Mouse (Mus musculus): ENCODE measurements around the gene Hist1h2ad.
A peak's percentile ranks its signal among the peaks of the same experiment; 100 is the strongest.
"Not testable (repeated sequence)": the region's sequence is repeated elsewhere in the genome, so short reads cannot be mapped to it uniquely, and the experiment has no call there.

Gene Hist1h2ad

GRCm38 (mm10) chr13:23570261-23571021, 3.7 kb upstream of the Hist1h2ad start:
- DNase-seq: not testable (repeated sequence)

DNA sequence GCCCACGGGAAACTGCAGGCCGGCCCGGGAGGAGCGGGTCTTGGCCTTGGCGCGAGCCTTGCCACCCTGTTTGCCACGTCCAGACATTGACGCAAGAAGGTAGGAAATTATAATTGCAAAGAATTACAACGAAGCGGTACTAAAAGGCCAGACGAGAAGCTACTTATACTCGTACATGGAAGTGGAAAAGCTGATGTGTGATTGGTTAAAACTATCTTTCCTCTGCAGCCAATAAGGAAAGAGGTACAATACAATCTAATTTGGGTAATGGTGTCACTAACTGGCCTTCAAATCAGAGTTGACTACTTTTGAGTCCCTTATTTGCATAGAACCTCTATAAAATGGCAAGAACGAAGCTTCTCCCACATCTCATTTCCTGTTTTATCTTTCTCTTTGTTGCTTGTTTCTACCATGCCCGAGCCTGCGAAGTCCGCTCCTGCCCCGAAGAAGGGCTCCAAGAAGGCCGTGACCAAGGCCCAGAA, 3.1 kb upstream of the Hist1h2ad start, which contains the start of the genes Hist1h2ae and Hist1h2bg:
Gene Hist1h2ae, minus strand, starts transcription at position 199 of the 482 bp plus-strand sequence.
Gene Hist1h2bg, plus strand, starts transcription at position 375 of the 482 bp plus-strand sequence.
- DNase-seq: peak; percentile 63 to 78

GRCm38 (mm10) chr13:23571504-23572217, 2.5 kb upstream of the Hist1h2ad start:
- not testable (repeated sequence) for DNase-seq

- DNase-seq: no peak
These were observed 1.8 kb upstream of the Hist1h2ad start for GRCm38 (mm10) chr13:23572218-23573033.

- DNase-seq: peak in 1 of 2 experiments; percentile 29
These were observed 915 bp upstream of the Hist1h2ad start for GRCm38 (mm10) chr13:23573034-23573897.

DNA sequence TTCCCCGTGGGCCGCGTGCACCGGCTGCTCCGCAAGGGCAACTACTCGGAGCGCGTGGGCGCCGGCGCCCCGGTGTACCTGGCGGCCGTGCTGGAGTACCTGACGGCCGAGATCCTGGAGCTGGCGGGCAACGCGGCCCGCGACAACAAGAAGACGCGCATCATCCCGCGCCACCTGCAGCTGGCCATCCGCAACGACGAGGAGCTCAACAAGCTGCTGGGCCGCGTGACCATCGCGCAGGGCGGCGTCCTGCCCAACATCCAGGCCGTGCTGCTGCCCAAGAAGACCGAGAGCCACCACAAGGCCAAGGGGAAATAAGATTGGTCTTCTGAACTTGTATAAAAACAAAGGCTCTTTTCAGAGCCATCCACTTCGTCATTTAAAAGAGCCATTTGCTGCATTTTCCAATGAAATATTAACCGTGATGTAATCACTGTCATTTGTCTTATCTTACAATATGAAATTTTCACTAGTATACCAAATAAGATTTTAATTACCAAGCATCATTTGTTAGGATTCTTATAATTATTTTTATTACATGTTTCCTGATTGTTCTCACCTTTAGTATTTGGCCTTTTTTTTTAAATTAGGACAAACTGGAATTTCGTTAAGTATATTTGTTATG, 477 bp downstream of the Hist1h2ad start:
- not testable (repeated sequence) for DNase-seq

DNA sequence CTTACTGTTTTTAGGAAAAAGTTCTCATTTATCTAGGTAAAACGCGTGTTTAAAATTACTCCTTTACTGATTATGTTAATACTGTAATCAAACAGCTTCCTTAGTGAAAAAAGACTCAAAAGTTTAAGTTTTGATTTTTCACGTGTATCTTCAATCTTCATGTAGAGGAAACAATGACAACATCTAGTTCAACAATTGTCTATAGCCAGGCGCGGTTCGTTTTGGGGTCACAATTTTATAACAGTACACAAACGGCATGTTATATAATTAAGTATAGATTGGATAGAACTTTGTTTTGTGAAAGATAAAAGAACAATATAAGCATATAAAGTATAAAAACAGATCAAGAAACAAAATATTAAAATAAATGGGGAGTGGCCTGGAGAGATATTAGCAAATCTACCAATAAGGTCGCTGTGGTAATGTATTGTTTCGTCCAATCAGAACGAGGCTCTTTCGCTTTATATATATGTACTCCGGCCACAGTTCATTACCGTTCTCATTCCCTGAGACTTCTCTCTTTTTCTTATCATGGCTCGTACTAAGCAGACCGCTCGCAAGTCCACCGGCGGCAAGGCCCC, 1.2 kb downstream of the Hist1h2ad start, which contains the start of gene Hist1h3d:
Gene Hist1h3d, plus strand, starts transcription at position 493 of the 581 bp plus-strand sequence.
- DNase-seq: peak in 1 of 2 experiments; percentile 32

DNA sequence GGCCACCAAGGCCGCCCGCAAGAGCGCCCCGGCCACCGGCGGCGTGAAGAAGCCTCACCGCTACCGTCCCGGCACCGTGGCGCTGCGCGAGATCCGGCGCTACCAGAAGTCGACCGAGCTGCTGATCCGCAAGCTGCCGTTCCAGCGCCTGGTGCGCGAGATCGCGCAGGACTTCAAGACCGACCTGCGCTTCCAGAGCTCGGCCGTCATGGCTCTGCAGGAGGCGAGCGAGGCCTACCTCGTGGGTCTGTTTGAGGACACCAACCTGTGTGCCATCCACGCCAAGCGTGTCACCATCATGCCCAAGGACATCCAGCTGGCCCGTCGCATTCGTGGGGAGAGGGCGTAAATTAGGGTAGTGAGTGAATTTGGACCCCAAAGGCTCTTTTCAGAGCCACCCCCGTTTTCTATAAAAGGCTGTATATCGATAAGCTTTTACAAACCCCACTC, 1.7 kb downstream of the Hist1h2ad start:
- peak in 1 of 2 experiments; percentile 32 for DNase-seq

DNA sequence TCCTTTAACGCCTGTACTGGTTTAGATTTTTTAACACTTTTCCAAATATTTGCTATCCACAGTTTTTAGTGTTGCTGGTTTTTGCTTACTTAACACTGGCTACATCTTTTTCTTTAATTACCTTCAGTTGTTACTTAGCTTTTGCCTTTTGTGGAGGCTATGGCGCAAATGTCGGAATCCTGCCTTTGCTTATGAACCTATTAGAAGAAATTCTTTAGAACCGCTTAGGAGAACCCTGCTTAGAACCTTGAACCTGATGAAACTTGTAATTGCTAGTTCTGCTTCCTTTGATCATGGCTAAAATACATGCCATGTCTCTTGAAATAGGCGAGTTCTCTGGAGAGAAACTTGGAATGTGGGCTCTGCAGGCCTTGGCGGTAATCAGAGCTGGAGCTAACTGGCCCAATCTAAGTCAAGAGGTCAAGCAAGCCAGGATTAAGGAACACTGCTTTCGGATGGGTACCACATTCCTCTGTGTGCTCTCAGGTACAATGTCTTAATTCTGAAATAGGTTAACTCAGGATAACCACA, 2.2 kb downstream of the Hist1h2ad start:
- DNase-seq: no peak

- no peak for DNase-seq
These were observed 2.9 kb downstream of the Hist1h2ad start for GRCm38 (mm10) chr13:23576906-23577639.

GRCm38 (mm10) chr13:23577835-23578234, 3.7 kb downstream of the Hist1h2ad start:
- DNase-seq: no peak

GRCm38 (mm10) chr13:23581408-23582218, 7.4 kb downstream of the Hist1h2ad start, which contains the start of gene Hist1h4d:
TSS of gene Hist1h4d (plus strand) at chr13:23581598.
- DNase-seq: peak; percentile 89 to 97

DNA sequence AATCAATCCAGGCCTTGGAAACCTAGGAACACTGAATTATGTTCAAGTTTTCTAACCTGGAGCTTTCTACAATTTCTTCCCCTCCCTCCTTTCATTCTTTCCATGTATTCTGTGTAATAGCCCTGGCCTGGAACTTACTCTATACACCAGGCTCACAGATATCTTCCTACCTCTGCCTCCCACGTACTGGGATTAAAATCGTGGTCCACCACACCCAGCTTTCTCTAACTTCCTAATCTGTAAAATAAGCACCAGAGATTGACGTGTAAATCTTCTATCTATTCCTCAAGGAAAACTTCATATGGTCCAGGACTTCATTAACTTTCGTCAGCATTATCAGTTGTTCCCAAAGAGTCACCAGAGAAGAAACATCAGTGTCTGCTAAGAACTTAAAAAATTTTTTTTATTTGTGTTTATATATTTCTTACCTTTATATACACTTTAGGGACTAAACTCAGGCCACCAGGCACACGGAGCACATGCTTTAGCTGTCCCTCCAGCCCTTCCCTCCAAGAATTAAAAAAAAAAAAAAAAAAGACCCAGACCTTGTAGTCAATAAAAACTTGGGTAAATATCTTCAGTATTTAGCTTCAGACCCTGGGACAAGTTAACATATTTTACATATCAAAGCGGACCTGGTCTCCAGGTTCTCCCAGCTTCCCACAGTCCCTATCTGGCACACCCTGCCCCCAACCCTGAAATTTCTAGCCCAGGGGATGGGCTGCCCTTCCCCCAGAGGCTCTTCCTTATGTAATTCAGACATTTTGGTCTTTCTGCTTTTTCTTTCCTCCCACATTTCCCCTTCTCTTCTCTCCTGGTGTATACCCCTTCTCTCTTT, 8.3 kb downstream of the Hist1h2ad start:
- no peak for DNase-seq

- DNase-seq: no peak
These were observed 9.3 kb downstream of the Hist1h2ad start for GRCm38 (mm10) chr13:23583387-23584068.

GRCm38 (mm10) chr13:23584331-23584730, 10.2 kb downstream of the Hist1h2ad start:
- DNase-seq: no peak

GRCm38 (mm10) chr13:23585029-23585441, 10.9 kb downstream of the Hist1h2ad start:
- DNase-seq: peak; percentile 41 to 62

Measured in thymus, adult 18-20 months (tissue).